Mouse (Mus musculus): ENCODE measurements around the gene Smoc1.

Gene Smoc1

GRCm38 (mm10) chr12:81166615-81167014 lies 140.0 kb downstream of the Smoc1 start:
- DNase-seq (ENCODE audit: low spot score in 2 of 2): no peak

- DNase-seq (ENCODE audit: low spot score in 2 of 2): no peak
These were observed 140.5 kb downstream of the Smoc1 start for GRCm38 (mm10) chr12:81167142-81167541.

- DNase-seq (ENCODE audit: low spot score in 2 of 2): no peak
These were observed 141.4 kb downstream of the Smoc1 start for GRCm38 (mm10) chr12:81168031-81168430.

GRCm38 (mm10) chr12:81168494-81168893 lies 141.9 kb downstream of the Smoc1 start:
- DNase-seq (ENCODE audit: low spot score in 2 of 2): no peak

GRCm38 (mm10) chr12:81170076-81170475 lies 143.5 kb downstream of the Smoc1 start:
- DNase-seq (ENCODE audit: low spot score in 2 of 2): no peak

- no peak for DNase-seq (ENCODE audit: low spot score in 2 of 2)
These were observed 146.4 kb downstream of the Smoc1 start for GRCm38 (mm10) chr12:81173011-81173410.

- DNase-seq (ENCODE audit: low spot score in 2 of 2): no peak
These were observed 147.3 kb downstream of the Smoc1 start for GRCm38 (mm10) chr12:81173893-81174292.

- no peak for DNase-seq (ENCODE audit: low spot score in 2 of 2)
These were observed 148.6 kb downstream of the Smoc1 start for GRCm38 (mm10) chr12:81175252-81175651.

- peak in 1 of 2 experiments; percentile 45 for DNase-seq (ENCODE audit: low spot score in 2 of 2)
These were observed 155.5 kb downstream of the Smoc1 start for GRCm38 (mm10) chr12:81182073-81182472.

GRCm38 (mm10) chr12:81184967-81185366 lies 158.4 kb downstream of the Smoc1 start:
- DNase-seq (ENCODE audit: low spot score in 2 of 2): no peak

- DNase-seq (ENCODE audit: low spot score in 2 of 2): no peak
These were observed 159.5 kb downstream of the Smoc1 start for GRCm38 (mm10) chr12:81186081-81186480.

GRCm38 (mm10) chr12:81186668-81187067 lies 160.1 kb downstream of the Smoc1 start:
- DNase-seq (ENCODE audit: low spot score in 2 of 2): no peak

GRCm38 (mm10) chr12:81188423-81188822 lies 161.8 kb downstream of the Smoc1 start:
- DNase-seq (ENCODE audit: low spot score in 2 of 2): no peak

- DNase-seq (ENCODE audit: low spot score in 2 of 2): no peak
These were observed 162.4 kb downstream of the Smoc1 start for GRCm38 (mm10) chr12:81188996-81189395.

GRCm38 (mm10) chr12:81189636-81190035 lies 163.0 kb downstream of the Smoc1 start:
- no peak for DNase-seq (ENCODE audit: low spot score in 2 of 2)

- no peak for DNase-seq (ENCODE audit: low spot score in 2 of 2)
These were observed 167.4 kb downstream of the Smoc1 start for GRCm38 (mm10) chr12:81193968-81194367.

- DNase-seq (ENCODE audit: low spot score in 2 of 2): no peak
These were observed 171.0 kb downstream of the Smoc1 start for GRCm38 (mm10) chr12:81197468-81198075.

- peak; percentile 49 to 72 for DNase-seq (ENCODE audit: low spot score in 2 of 2)
These were observed 172.8 kb downstream of the Smoc1 start for GRCm38 (mm10) chr12:81199280-81199955.

- DNase-seq (ENCODE audit: low spot score in 2 of 2): no peak
These were observed 176.6 kb downstream of the Smoc1 start for GRCm38 (mm10) chr12:81203226-81203625.

- DNase-seq (ENCODE audit: low spot score in 2 of 2): no peak
These were observed 179.3 kb downstream of the Smoc1 start for GRCm38 (mm10) chr12:81205619-81206560.

GRCm38 (mm10) chr12:81208559-81208958 lies 182.0 kb downstream of the Smoc1 start:
- no peak for DNase-seq (ENCODE audit: low spot score in 2 of 2)

- no peak for DNase-seq (ENCODE audit: low spot score in 2 of 2)
These were observed 192.7 kb downstream of the Smoc1 start for GRCm38 (mm10) chr12:81219339-81219738.
